Mouse (Mus musculus): ENCODE results near the gene Tpsab1.

GRCm38 (mm10) chr17:25394526-25394925 is 49.2 kb upstream of the Tpsab1 start:
- TF ChIP-seq CTCF (IDR thresholded peaks at IDR 0.05; ENCODE audit: low read depth) (no peak), EP300 (IDR thresholded peaks at IDR 0.05; ENCODE audit: low read depth) (no peak)

Measured in liver, embryonic 14.5 days (tissue).